Mouse (Mus musculus): ENCODE measurements around the gene Atp11c.

Atp11c gene

GRCm38 (mm10) chrX:60386852-60387251 is 205.6 kb downstream of the Atp11c start:
- DNase-seq (ENCODE audit: low spot score in 2 of 2): no peak

DNA sequence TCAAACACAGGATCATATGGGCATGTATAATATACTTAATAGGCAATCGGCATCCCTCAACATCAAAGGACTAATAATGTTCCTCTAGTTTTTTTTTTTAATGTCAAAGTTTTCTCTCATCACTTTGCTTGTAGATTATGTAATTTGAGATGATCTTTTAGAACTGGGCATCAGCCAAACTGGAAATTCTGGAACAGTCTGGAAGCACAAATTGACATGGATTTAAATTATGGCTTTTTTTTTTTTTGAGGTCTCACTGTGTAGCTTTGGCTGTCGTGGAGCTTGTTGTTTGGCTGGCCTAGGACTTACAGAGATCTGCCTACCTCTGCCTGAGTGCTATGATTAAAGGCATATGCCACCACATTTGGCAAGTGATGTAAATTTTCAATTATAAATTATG is 210.8 kb downstream of the Atp11c start:
- no peak for DNase-seq (ENCODE audit: low spot score in 2 of 2)

- DNase-seq (ENCODE audit: low spot score in 2 of 2): no peak
Measured at GRCm38 (mm10) chrX:60380386-60380785, 212.1 kb downstream of the Atp11c start.

- DNase-seq (ENCODE audit: low spot score in 2 of 2): no peak
Measured at GRCm38 (mm10) chrX:60348741-60349140, 243.8 kb downstream of the Atp11c start.

GRCm38 (mm10) chrX:60345447-60345846 is 247.1 kb downstream of the Atp11c start:
- no peak for DNase-seq (ENCODE audit: low spot score in 2 of 2)

GRCm38 (mm10) chrX:60344991-60345390 is 247.5 kb downstream of the Atp11c start:
- DNase-seq (ENCODE audit: low spot score in 2 of 2): no peak

DNA sequence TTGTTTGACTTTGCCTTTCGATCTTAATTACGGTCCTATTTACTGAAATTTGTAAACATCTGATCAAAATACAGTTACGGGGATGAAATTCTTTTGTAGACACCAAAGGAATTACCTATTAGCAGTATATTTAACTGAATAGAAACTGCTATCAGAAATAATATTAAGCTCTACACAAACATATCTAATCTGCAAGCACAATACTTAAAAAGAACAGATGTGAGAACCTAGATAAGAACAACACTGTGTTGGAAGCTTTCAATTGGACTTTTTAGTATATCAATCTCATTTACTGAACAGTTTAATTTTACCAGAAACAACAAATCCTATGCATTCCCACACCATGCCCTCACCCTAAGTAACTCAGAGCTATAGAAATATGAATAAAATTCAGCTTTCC is 262.8 kb downstream of the Atp11c start:
- no peak for DNase-seq (ENCODE audit: low spot score in 2 of 2)

DNA sequence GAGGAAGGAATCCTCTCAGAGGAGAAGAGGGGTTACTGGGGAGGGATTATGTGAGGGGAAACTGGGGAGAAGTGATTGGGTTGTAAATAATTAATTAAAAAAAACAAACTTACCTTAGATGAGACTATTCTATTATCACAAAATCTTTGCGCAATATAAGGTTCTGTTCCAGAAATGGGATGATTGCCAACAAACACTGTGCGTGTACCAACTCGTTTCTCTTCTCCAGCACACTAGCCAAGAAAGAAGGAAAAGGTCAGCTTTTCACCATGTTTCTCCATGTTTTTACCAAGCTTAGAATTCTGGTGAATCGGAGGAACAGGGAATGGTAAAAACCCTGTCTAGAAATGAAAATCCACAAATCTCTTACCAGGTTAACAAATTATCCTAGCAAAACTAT is 271.2 kb downstream of the Atp11c start:
- no peak for DNase-seq (ENCODE audit: low spot score in 2 of 2)

- DNase-seq (ENCODE audit: low spot score in 2 of 2): no peak
Measured at GRCm38 (mm10) chrX:60317661-60318060, 274.8 kb downstream of the Atp11c start.

GRCm38 (mm10) chrX:60292335-60292734 is 300.2 kb downstream of the Atp11c start:
- no peak for DNase-seq (ENCODE audit: low spot score in 2 of 2)

DNA sequence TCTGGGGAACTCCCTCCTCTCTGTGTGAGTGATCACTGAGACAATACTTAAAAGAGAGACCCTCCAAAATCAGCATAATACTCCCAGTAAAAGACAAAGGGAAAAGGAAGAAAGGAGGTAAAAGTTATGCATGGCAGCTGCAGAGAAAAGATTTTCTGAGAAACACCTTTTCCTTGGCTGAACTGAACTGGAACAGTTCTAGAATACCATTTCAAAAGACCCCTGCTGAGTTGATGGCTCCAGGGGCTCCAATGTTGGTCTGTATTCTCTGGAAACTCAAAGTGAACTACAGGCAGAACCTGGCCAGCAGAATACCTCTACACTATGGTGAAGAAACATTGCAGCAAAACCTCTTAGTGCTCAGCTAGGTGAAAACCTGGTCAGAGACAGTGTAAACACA is 337.2 kb downstream of the Atp11c start:
- DNase-seq (ENCODE audit: low spot score in 2 of 2): no peak

DNA sequence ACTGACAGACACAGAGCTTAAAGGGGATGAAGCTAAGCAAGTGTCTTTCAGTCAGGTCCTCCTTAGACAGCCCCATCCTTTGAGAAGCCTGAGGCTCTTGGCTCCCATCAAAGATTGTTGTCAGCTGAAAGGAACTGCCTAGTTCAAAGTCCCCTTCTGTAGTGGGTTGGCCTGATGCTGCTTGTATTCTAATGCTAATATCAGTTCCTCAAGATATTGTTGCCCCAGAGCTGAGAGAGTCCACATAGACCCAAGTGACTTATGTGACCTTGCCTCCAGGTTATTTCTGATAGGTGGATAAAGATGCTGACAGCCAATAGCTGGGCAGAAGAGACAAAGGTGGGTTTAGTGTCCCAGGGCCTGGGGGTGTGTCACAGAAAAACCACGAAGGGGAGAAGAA is 404.8 kb downstream of the Atp11c start:
- DNase-seq (ENCODE audit: low spot score in 2 of 2): no peak

GRCm38 (mm10) chrX:60182611-60183010 is 409.9 kb downstream of the Atp11c start:
- DNase-seq (ENCODE audit: low spot score in 2 of 2): no peak

DNA sequence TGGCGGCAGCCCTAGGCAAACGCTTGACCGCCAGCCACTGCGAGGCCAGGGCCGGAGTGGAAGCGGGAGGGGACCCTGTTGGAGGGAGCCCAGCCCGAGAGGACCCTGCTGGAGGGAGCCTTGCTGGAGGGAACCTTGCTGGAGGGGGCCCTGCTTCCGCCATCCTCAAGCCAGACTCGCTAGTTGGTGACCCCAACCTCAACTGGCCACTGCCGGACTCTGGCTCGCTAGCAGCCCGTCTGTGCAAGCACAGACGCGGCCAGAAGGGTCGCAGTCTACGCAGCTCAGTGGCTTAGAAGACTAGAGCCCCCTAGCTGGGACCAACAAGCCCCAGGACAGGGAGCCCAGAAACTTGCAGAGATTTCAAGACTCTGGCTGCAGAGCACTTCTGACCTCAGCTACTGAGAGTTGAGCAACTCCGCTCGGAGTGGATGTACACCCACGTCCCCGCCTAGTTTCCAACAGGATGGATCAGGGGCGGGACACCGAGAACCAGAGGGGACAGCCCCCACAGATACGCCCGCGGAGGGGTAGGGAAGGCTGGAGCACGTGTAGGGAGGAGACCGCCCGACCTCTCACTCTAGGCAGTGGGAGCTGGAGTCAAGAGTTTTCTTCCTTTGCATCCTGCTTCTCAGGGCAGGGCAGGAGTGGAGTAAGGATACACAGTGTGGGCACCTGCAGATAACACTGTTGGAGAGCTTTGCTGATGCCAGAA is 413.6 kb downstream of the Atp11c start, which contains the start of gene Mcf2:
Mcf2 (minus strand) TSS at position 346 of the 715 bp plus-strand sequence.
- DNase-seq (ENCODE audit: low spot score in 2 of 2): no peak

DNA sequence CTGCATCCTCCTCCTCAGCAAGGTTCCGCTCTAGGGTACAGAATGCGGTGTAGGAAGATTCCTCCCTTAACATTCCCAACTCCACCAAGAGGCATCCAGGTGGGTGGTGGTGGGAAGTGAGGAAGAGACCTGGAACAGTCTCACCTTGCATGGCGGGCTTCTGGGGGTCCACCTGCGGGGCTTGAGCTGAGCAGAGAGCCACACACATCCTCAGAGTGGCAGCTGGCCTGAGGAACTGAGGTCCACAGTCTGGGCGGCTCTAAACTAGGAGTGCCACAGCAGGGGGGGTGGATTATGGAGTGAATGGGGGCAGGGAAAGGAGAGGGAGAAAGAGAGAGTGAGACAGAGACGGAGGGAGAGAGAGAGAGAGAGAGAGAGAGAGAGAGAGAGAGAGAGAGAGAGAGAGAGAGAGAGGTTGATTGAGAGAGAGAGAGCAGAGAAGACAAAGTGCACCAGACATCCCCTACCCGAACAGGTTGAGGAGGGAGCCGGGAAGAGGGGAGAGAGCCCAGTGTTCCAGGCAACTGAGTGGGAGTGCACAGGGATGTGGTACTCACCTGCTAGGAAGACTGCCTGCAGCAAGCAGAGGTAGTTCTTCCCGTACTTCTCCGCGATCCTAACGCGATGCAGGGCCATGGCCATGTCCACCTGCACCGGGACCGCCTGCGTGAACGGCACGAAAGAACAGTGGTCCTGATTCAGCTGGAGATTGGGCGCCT is 414.3 kb downstream of the Atp11c start:
- DNase-seq (ENCODE audit: low spot score in 2 of 2): no peak
